Mouse (Mus musculus): ENCODE results near the gene Prr27. TPM values are rescaled to one million over a fixed set of nuclear protein-coding genes. Genes with fewer than 3 reads are reported as not detected.

Prr27 gene
- polyA plus RNA-seq, 1 experiment: not detected

DNA sequence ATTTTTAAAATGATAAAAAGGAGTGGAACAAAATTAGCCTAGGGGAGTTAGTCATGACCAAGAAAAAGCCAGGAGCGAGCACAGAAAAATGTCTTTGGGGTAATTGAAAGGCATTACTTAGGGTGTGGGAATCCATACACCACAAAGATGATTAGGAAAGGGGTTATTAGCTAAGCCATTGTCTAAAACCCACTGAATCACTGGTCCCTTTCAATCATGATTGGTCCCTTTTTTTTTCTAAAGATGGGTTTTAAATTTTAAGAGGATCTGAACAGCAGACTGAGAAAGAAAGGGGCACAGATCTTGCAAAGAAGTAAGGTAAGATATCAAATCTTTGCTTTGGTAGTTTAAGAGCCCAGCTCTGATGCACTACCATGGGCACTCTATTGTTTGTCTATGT is 59.2 kb downstream of the Prr27 start, which contains the start of gene Odam:
Gene Odam, plus strand, starts transcription at position 301 of the 400 bp plus-strand sequence.
- no peak within 1 kb of the TSS for H3K27ac ChIP-seq (ENCODE audit: insufficient read depth, low read depth, low read length)
- no peaks in the 10 kb centered on the region for H3K36me3 ChIP-seq (ENCODE audit: control insufficient read depth, insufficient read depth, low read length)
- no peak for DNase-seq
- no peaks in the 10 kb centered on the region for H3K4me1 ChIP-seq (ENCODE audit: control insufficient read depth, insufficient read depth, low read length)
- no peaks in the 10 kb centered on the region for H3K27me3 ChIP-seq (replicated peaks; ENCODE audit: control insufficient read depth, insufficient read depth, low read length)
- 90% methylated on average over 1 of the region's 1 CpGs for WGBS
- TF ChIP-seq CTCF (conservative IDR thresholded peaks at IDR 0.05; ENCODE audit: insufficient read depth, insufficient read length, low read depth, low read length) (no peak), POLR2A (IDR thresholded peaks at IDR 0.05; ENCODE audit: low read depth, low read length) (no peak)
- no peak within 1 kb of the TSS for H3K4me3 ChIP-seq (ENCODE audit: insufficient read depth, low read depth, low read length)

Other genes starting within 250 kb of the Prr27 start
- gene Sult1e1, start 234.1 kb upstream of the Prr27 start, polyA plus RNA-seq (2012; rRNA removed): not detected in 2 replicates
- gene Csn1s1, start 159.5 kb upstream of the Prr27 start, polyA plus RNA-seq (2012; rRNA removed): not detected in 2 replicates
- not detected in 2 replicates for gene Csn2, start 126.1 kb upstream of the Prr27 start, polyA plus RNA-seq (2012; rRNA removed)
- not detected in 2 replicates for gene Csn1s2a, start 51.1 kb upstream of the Prr27 start, polyA plus RNA-seq (2012; rRNA removed)
- not detected in 2 replicates for gene Csn1s2b, start 17.6 kb upstream of the Prr27 start, polyA plus RNA-seq (2012; rRNA removed)
- 0.09 and 0.29 TPM in 2 replicates for gene Odam, start 59.3 kb downstream of the Prr27 start, polyA plus RNA-seq (2012; rRNA removed)
- not detected in 2 replicates for gene Csn3, start 99.9 kb downstream of the Prr27 start, polyA plus RNA-seq (2012; rRNA removed)
- gene 2310003L06Rik, start 143.8 kb downstream of the Prr27 start, polyA plus RNA-seq (2012; rRNA removed): not detected in 2 replicates
- gene Gm28434, start 143.8 kb downstream of the Prr27 start, polyA plus RNA-seq (2012; rRNA removed): not detected in 2 replicates
- 0.07 TPM in 1 of 2 replicates, not detected in the other for gene Cabs1, start 153.8 kb downstream of the Prr27 start, polyA plus RNA-seq (2012; rRNA removed)
- gene Smr3a, start 176.9 kb downstream of the Prr27 start, polyA plus RNA-seq (2012; rRNA removed): not detected in 2 replicates